Mouse (Mus musculus) kidney, adult 2 months (tissue): ENCODE data around the gene Il12a.

ENCODE experiments used
- CTCF ChIP-seq: fragments of 200-500 bp; conservative IDR thresholded peaks from 2 replicates; pipeline ENCODE4 v1.5.1; 2011; ENCODE audit warnings: low read depth, mild to moderate bottlenecking, control low read depth, low read length, moderate library complexity, mixed read lengths; ENCODE audit not compliant: insufficient read depth, insufficient read length
- POLR2A ChIP-seq: fragments of 200-500 bp; IDR thresholded peaks from one replicate; pipeline ENCODE4 v1.6.1; 2011; ENCODE audit warnings: low read depth, low read length, control low read depth

DNA sequence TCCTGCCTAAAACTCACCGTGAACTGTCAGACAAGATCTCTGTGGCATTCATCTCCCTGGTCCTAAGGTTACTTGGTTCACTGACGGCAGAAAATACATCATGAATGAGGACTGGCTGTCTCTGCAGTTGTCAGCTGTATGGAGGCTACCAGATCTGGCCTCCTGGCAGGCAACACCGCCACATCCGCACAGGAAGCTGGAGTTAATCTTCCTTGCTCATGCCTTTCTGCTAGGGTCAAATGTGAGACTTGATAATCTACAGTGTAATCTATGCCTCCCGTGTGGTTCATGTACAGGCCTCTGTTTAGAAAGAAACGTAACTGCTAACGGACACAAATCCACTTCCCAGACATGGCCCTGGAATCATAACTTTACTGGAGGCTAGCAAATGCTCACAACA, 51.5 kb downstream of the Il12a start:
- TF ChIP-seq POLR2A (no peak), CTCF (no peak)
